Mouse (Mus musculus) spleen, adult 2 months (tissue): ENCODE measurements around the gene Acsbg1. TPM values are rescaled to one million over a fixed set of nuclear protein-coding genes. Genes with fewer than 3 reads are reported as not detected.

ENCODE experiments used
- DNase-seq, 2 experiments: peaks; one replicate each; pipeline versions ENCODE4 v3.0.0 to v3.0.0-alpha.2; 2012 to 2021; ENCODE audit warnings: low spot score in 2 of 2, low read depth in 1 of 2
- H3K27ac ChIP-seq: fragments of 200-500 bp; 2 replicates; pipeline ENCODE4 v1.5.1; 2012; ENCODE audit warnings: low read length, inconsistent platforms; ENCODE audit not compliant: insufficient read depth
- H3K27me3 ChIP-seq: fragments of 200-500 bp; 2 replicates; pipeline ENCODE4 v1.6.1; 2012; ENCODE audit warnings: mild to moderate bottlenecking, moderate library complexity, low read length, inconsistent platforms; ENCODE audit not compliant: control insufficient read depth, insufficient read depth
- H3K36me3 ChIP-seq: fragments of 200-500 bp; 2 replicates; pipeline ENCODE4 v1.6.1; 2012; ENCODE audit warnings: mild to moderate bottlenecking, low read length, inconsistent platforms; ENCODE audit not compliant: control insufficient read depth, insufficient read depth
- H3K4me1 ChIP-seq: fragments of 200-500 bp; 2 replicates; pipeline ENCODE4 v1.6.1; 2011; ENCODE audit warnings: inconsistent platforms; ENCODE audit not compliant: control insufficient read depth, insufficient read depth, insufficient read length
- H3K4me3 ChIP-seq: fragments of 200-500 bp; 2 replicates; pipeline ENCODE4 v1.5.1; 2011; ENCODE audit warnings: mild to moderate bottlenecking, inconsistent platforms; ENCODE audit not compliant: insufficient read depth, insufficient read length; ENCODE audit errors: extremely low read depth
- CTCF ChIP-seq: fragments of 200-500 bp; IDR thresholded peaks from 2 replicates; pipeline ENCODE4 v1.5.1; 2011; ENCODE audit warnings: mild to moderate bottlenecking, inconsistent platforms; ENCODE audit not compliant: insufficient read depth, insufficient read length, insufficient replicate concordance; ENCODE audit errors: extremely low read depth
- POLR2A ChIP-seq: fragments of 200-500 bp; IDR thresholded peaks from 2 replicates; pipeline ENCODE4 v1.6.1; 2011; ENCODE audit warnings: low read depth, low read length, inconsistent platforms
- WGBS: fragments of 180-500 bp; shearing (Covaris S2); methylation state at CpG from one replicate; pipeline ENCODE4 v1.1.7; 2018; 5-methylcytosine and 5-hydroxymethylcytosine counted together
- polyA plus RNA-seq: library from polyadenylated mRNA; depleted of rRNA; stranded (reverse); fragments of >200 nt; gene quantifications from 2 replicates; pipeline ENCODE4 v1.2.3, GENCODE M21; 2012; rRNA removed

Acsbg1 gene
- polyA plus RNA-seq, 1 experiment = 3.2 TPM

DNA sequence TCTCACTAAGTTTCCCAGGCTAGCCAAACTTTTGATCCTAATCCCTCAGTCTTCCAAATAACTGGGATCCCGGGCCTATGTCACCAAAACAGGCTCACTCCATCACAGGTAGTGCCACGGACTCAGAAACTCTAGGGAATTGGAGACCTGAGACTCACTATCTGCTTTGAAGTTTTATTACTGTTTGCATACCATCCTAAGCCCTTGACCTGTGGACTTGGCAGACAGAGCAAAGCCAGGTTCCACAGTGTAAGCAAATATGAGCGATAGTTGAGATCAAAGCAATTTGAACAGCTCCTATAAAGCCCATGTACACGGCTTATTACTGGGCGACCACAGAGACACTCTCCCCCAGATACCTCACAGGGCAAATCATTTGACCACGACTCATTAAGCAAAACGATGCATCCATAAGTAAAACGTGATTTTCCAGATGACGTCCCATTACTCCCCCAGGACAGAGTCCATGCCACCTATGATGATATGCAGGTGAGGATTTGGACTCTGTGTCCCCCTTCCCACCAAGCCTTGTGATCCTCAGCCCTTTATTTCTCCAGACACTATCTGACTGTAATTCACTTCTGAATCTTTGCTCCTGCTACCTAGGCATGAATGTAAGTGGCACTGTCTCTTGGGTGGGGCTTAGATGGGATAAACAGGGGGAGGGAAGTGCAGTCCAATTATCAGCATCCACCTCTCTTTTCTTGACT is 90.4 kb downstream of the Acsbg1 start:
- no peaks in the 10 kb centered on the region for H3K36me3 ChIP-seq
- no peak for DNase-seq
- no peak overlapping the region for H3K4me3 ChIP-seq
- TF ChIP-seq POLR2A (no peak), CTCF (no peak)
- 85% methylated on average over 9 of the region's 9 CpGs for WGBS
- H3K4me1 ChIP-seq = no peaks in the 10 kb centered on the region
- no peak overlapping the region for H3K27ac ChIP-seq
- no peaks in the 10 kb centered on the region for H3K27me3 ChIP-seq

DNA sequence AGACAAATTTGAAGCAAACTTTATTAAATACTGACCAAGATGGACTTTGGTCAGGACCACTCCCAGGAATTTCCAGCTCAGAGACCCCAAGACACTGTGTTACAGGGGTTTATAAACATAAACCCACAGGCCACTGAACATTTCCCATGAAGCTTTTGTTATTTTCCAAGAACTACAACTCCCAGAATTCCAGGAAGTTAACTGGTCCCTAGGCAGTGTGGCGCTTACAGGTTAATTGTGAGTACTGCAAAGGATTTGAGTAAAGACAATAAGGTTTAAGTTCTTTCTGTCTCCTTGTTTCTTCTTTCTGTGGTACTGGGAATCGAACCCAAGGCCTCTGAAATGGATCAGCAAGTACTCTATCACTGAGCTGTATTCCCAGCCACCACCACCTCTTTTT is 92.9 kb downstream of the Acsbg1 start:
- H3K4me3 ChIP-seq = no peak overlapping the region
- H3K4me1 ChIP-seq = no peaks in the 10 kb centered on the region
- no peak overlapping the region for H3K27ac ChIP-seq
- H3K27me3 ChIP-seq = no peaks in the 10 kb centered on the region
- no peak for DNase-seq
- TF ChIP-seq CTCF = no peak
- TF ChIP-seq POLR2A = no peak
- no peaks in the 10 kb centered on the region for H3K36me3 ChIP-seq
- 80% methylated on average over 2 of the region's 2 CpGs for WGBS

DNA sequence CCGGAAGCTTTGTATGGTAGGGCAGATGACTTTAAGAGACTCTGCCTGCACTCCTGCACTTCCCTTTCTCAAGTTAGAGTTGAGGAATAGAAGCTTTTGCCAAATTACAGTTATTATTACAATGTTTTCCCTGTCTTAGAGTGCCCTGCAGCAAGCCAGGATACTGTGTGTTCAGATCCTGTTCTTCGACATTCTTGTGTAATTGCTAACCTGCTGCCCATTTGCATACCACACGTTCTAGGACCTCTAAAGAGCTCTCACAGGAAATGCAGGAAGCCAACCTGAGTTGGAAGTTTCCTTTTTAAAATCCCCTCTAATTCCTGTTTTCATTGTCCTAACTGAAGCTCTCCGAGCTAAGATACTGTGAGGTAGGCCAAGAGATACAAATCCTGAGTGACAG is 94.7 kb downstream of the Acsbg1 start:
- no peak overlapping the region for H3K4me3 ChIP-seq
- H3K27ac ChIP-seq = no peak overlapping the region
- TF ChIP-seq CTCF (no peak), POLR2A (no peak)
- no peaks in the 10 kb centered on the region for H3K4me1 ChIP-seq
- no peaks in the 10 kb centered on the region for H3K27me3 ChIP-seq
- no peaks in the 10 kb centered on the region for H3K36me3 ChIP-seq
- 27% methylated on average over 4 of the region's 4 CpGs for WGBS
- DNase-seq = no peak

DNA sequence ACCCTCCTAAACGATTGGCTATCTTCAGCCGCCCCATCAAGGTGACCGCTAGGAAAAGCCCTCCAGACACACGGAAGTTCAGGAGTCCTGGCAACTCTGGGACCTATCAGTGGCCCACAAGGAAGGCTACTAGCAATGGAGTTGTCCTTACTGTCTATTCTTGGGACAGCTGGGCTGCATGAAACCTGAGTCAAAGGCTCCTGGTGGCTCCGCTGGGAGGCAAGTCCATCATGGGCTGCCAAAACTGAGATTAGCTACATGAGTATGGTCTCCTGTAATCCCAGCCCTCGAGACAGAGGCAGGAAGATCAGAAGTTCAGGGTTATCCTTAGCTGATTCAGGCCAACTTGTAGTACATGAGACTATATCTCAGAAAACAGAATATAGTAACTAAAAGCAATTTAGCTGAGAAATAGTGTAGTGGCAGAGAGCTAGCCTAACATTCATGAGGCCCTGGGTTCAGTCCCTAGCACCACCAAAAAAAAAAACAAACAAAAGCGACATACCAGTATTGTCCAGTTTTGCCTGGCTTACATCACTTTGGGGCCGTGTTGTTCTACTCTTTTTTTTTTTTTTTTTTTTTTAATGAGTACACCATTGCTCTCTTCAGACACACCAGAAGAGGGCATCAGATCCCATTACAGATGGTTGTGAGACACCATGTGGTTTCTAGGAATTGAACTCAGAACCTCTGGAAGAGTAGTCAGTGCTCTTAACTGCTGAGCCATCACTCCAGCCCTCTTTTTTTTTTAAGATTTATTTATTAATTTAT is 100.7 kb downstream of the Acsbg1 start:
- H3K27me3 ChIP-seq = peaks cover 4% of the 10 kb centered on the region; the same call in 1 of the 2 replicates
- no peak overlapping the region for H3K4me3 ChIP-seq
- WGBS = 92% methylated on average over 8 of the region's 8 CpGs
- H3K36me3 ChIP-seq = no peaks in the 10 kb centered on the region
- no peak for DNase-seq
- peaks cover 3% of the 10 kb centered on the region; the same call in 1 of the 2 replicates for H3K4me1 ChIP-seq
- no peak for TF ChIP-seq CTCF
- TF ChIP-seq POLR2A = no peak
- no peak overlapping the region for H3K27ac ChIP-seq

DNA sequence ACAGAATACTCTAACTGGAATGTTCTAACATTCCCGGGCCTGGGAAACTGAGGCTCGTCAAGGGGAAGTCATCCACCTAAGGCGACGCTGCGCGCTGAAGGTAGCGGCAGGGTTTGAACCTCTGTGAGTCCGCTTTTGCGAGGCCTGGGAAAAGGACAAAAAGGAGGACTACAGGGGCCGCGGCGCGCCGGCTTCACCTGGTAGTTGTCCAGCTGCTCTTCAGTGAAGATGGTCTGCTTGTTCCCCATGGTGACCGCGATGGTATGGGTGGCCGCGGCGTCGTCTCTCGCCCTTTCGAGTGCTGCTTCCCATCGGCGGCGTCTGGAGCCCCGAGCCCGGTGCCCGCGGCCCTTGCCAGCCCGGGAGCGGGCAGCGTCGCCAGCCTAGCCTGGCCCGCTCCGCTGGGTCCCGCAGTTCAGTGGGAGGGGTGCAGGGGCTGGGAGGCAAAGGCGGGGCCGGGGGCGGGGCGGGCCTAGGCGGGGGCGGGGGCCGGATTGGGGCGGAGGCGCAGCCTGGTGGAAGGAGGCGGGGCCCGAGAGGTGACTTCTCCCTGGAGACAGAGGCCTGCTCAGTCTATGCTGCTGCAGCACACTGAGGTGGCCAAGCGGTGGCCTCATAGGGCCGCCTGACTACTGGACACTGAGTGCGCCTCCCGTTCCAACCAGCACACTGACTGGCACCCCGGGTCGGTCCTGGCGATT is 101.7 kb downstream of the Acsbg1 start, which contains the start of gene Cib2:
TSS of gene Cib2 (minus strand) at position 448 of the 701 bp plus-strand sequence.
- TF ChIP-seq POLR2A (no peak), CTCF (no peak)
- Histone ChIP-seq H3K4me3 (peak within 1 kb of the TSS; percentile 61), H3K27ac (no peak within 1 kb of the TSS), H3K4me1 (peaks cover 6% of the 10 kb centered on the region; the same call in 1 of the 2 replicates), H3K36me3 (no peaks in the 10 kb centered on the region), H3K27me3 (peaks cover 4% of the 10 kb centered on the region; the same call in 1 of the 2 replicates)
- WGBS = 8% methylated on average over 54 of the region's 54 CpGs
- peak; percentile 41 to 73 for DNase-seq

DNA sequence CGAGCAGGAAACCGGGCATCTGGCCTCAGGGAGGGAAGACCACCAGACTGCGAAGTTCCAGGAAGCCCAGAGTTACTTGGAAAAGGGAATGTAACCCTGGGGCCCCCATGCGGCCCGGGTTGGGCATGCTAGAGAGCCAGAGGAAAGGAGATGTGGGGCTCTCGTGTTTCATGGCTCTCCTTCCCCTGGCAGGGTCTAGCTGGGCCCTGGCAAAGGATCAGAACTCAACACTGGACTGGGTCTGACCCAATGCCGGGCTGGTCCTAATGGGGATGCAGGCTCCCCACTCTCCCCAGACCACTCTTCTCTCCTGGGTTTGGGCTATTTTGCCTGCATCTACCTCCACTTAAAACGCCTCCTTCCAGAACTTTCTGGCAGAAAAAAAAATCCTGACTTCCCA is 102.9 kb downstream of the Acsbg1 start:
- Histone ChIP-seq H3K27me3 (peaks cover 4% of the 10 kb centered on the region; the same call in 1 of the 2 replicates), H3K27ac (no peak overlapping the region), H3K36me3 (no peaks in the 10 kb centered on the region), H3K4me3 (no peak overlapping the region), H3K4me1 (peaks cover 6% of the 10 kb centered on the region; the same call in 1 of the 2 replicates)
- 86% methylated on average over 8 of the region's 8 CpGs for WGBS
- TF ChIP-seq CTCF (no peak), POLR2A (no peak)
- DNase-seq = no peak

GRCm38 (mm10) chr9:54555044-54555443 is 106.6 kb downstream of the Acsbg1 start:
- Histone ChIP-seq H3K27me3 (peaks cover 4% of the 10 kb centered on the region; the same call in 1 of the 2 replicates), H3K36me3 (no peaks in the 10 kb centered on the region), H3K4me1 (peaks cover 6% of the 10 kb centered on the region; the same call in 1 of the 2 replicates), H3K4me3 (no peak overlapping the region), H3K27ac (0 out of 2 replicates have a peak overlapping the region, but pooled peaks have one; percentile 9)
- peak; percentile 7 to 11 for DNase-seq
- 63% methylated on average over 2 of the region's 2 CpGs for WGBS
- TF ChIP-seq POLR2A (no peak), CTCF (no peak)

Other genes with a start within 250 kb of the Acsbg1 start
- gene Dmxl2, start 160.2 kb downstream of the Acsbg1 start, polyA plus RNA-seq = 1.0 and 2.0 TPM in 2 replicates
- gene Sh2d7, start 122.9 kb downstream of the Acsbg1 start, polyA plus RNA-seq = not detected in 2 replicates
- gene Cib2, start 101.7 kb downstream of the Acsbg1 start, polyA plus RNA-seq = 2.0 and 3.0 TPM in 2 replicates
- 10.6 TPM in 2 replicates for gene Idh3a, start 75.5 kb downstream of the Acsbg1 start, polyA plus RNA-seq
- gene Dnaja4, start 37.0 kb upstream of the Acsbg1 start, polyA plus RNA-seq = 4.4 and 5.6 TPM in 2 replicates
- 13.2 and 13.4 TPM in 2 replicates for gene Wdr61, start 72.6 kb upstream of the Acsbg1 start, polyA plus RNA-seq
- gene Crabp1, start 102.9 kb upstream of the Acsbg1 start, polyA plus RNA-seq = 0.21 and 0.23 TPM in 2 replicates
- 3.0 and 3.3 TPM in 2 replicates for gene Ireb2, start 201.9 kb upstream of the Acsbg1 start, polyA plus RNA-seq